Mouse (Mus musculus) G1E (cell line): ENCODE results near the gene Clk1. TPM values are rescaled to one million over a fixed set of nuclear protein-coding genes. Genes with fewer than 3 reads are reported as not detected.
A peak's percentile ranks its signal among the peaks of the same experiment; 100 is the strongest.

Experiments
- ATAC-seq: 2 replicates; pipeline ENCODE4 v1.8.0; 2016; ENCODE audit warnings: mild to moderate bottlenecking; ENCODE audit not compliant: insufficient number of reproducible peaks, poor library complexity, low FRiP score, severe bottlenecking; ENCODE audit errors: extremely low read depth
- DNase-seq: peaks from one replicate; pipeline ENCODE4 v3.0.0; 2012; ENCODE audit warnings: low spot score
- H3K27me3 ChIP-seq: 2 replicates; pipeline ENCODE4 v1.6.1; 2012; ENCODE audit warnings: mild to moderate bottlenecking, low read length, inconsistent platforms; ENCODE audit not compliant: insufficient read depth
- H3K36me3 ChIP-seq: replicated peaks from 2 replicates; pipeline ENCODE3; 2012; ENCODE audit warnings: mild to moderate bottlenecking, inconsistent platforms
- H3K4me1 ChIP-seq: 2 replicates; pipeline ENCODE4 v1.6.1; 2012; ENCODE audit warnings: low read depth, low read length, inconsistent platforms, mixed read lengths; ENCODE audit not compliant: insufficient read depth
- H3K4me3 ChIP-seq: 2 replicates; pipeline ENCODE4 v1.5.1; 2012; ENCODE audit warnings: low read depth, mild to moderate bottlenecking, inconsistent platforms, low read length, moderate library complexity, mixed read lengths
- H3K9me3 ChIP-seq: replicated peaks from 2 replicates; pipeline ENCODE4 v1.6.1; 2012; ENCODE audit warnings: inconsistent platforms
- CTCF ChIP-seq: IDR thresholded peaks from 2 replicates; pipeline ENCODE4 v1.5.1; 2012; ENCODE audit warnings: low read depth, low read length, inconsistent platforms, mixed read lengths
- GATA1 ChIP-seq: IDR thresholded peaks from 2 replicates; pipeline ENCODE4 v1.6.1; 2012; ENCODE audit warnings: borderline replicate concordance, low read length, inconsistent platforms, mixed read lengths
- GATA2 ChIP-seq: IDR thresholded peaks from 2 replicates; pipeline ENCODE4 v1.6.1; 2012; ENCODE audit warnings: low read depth, low read length, inconsistent platforms, borderline replicate concordance
- POLR2AphosphoS5 ChIP-seq: IDR thresholded peaks from 2 replicates; pipeline ENCODE4 v1.6.1; 2012; ENCODE audit warnings: low read depth, low read length, inconsistent platforms; ENCODE audit not compliant: insufficient replicate concordance
- TAL1 ChIP-seq: conservative IDR thresholded peaks from 2 replicates; pipeline ENCODE4 v1.6.1; 2012; ENCODE audit warnings: low read depth, low read length, inconsistent platforms, mixed read lengths
- polyA plus RNA-seq: library from polyadenylated mRNA; stranded (reverse); fragments of >175 nt; gene quantifications from 2 replicates; pipeline ENCODE4 v1.2.3, GENCODE M21; 2012
- total RNA-seq, 2 experiments: library from RNA; stranded (forward) in 1 of 2; stranded (reverse) in 1 of 2; fragments of 200-1000 nt in 1 of 2; fragments of >200 nt in 1 of 2; fragmentation: Nextera tagmentation in 1 of 2; gene quantifications; 2 replicates each; pipeline ENCODE4 v1.2.3; 2014 to 2017

Clk1 gene
- total and polyA plus RNA-seq, 3 experiments: 9.2 to 554 (median 548) TPM

DNA sequence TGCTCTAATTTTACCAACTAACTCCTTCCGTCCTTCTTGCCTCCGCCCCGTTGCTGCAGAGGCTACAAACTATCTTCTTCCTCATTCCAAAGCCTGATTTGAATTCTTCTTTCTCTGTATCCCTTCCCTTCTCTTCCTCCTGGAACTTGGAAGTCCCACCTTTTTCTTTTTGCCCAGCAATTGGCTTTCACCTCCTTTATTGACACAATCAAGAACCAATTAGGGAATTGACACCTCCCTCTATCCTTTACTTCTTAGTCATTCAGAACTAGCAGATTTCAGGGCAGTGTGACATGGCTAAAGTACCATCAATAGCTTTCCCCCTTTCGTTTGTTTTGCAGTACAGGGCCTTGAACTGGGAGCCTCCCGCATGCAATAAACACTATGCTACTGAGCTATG lies 34.3 kb upstream of the Clk1 start:
- peaks cover 93% of the 10 kb centered on the region for H3K36me3 ChIP-seq
- H3K4me1 ChIP-seq: no peaks in the 10 kb centered on the region
- no peak for ATAC-seq
- peaks cover 3% of the 10 kb centered on the region; the same call in 1 of the 2 replicates for H3K9me3 ChIP-seq
- TF ChIP-seq GATA2 (no peak), GATA1 (no peak), TAL1 (no peak), POLR2AphosphoS5 (no peak), CTCF (no peak)
- no peaks in the 10 kb centered on the region for H3K27me3 ChIP-seq
- DNase-seq: no peak
- no peak overlapping the region for H3K4me3 ChIP-seq

DNA sequence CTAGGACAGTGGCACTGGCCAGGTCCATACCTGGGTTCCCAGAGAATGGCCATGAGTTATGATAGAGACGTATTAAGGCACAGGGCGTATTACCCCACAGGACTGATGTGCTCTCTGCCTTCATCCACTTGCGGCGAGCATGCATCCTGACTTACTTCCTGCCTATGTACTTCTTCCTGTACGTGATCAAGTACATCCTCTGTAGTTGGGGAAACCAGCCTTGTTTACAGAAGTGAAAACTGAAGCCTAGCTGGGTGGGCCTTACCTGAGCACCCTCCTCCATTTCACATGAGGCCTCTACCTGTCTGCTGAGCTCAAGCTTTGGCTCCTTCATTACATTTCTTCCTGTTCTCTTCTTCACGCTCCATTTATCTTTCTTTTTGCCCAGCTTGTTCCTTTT lies 30.4 kb upstream of the Clk1 start:
- Histone ChIP-seq H3K27me3 (no peaks in the 10 kb centered on the region), H3K36me3 (peaks cover 87% of the 10 kb centered on the region), H3K4me1 (peaks cover 5% of the 10 kb centered on the region; the same call in 1 of the 2 replicates), H3K4me3 (no peak overlapping the region), H3K9me3 (peaks cover 3% of the 10 kb centered on the region; the same call in 1 of the 2 replicates)
- TF ChIP-seq TAL1 (no peak), POLR2AphosphoS5 (no peak), CTCF (no peak; the same call in 1 of the 2 replicates), GATA2 (no peak), GATA1 (no peak)
- no peak for ATAC-seq
- no peak for DNase-seq

DNA sequence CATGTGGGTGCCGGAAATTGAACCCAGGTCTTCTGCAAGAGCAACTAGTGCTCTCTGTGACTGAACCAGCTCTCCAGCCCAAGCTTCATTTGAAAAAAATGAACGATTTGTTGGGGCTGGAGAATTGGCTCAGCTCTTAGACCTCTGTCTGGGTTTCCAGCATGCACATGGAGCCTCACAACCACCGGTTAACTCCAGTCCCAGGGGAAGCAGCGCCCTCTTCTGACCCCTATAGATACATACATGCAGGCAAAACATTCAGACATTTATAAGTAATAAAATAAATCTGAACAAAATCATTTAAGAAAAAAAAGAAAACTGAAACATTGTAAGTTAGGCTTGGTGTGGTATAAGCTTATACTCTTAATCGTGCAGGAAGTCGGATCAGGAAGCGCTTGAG lies 24.5 kb upstream of the Clk1 start:
- no peak for DNase-seq
- Histone ChIP-seq H3K4me3 (no peak overlapping the region), H3K36me3 (peaks cover 64% of the 10 kb centered on the region), H3K27me3 (peaks cover 6% of the 10 kb centered on the region; the same call in 1 of the 2 replicates), H3K4me1 (peaks cover 35% of the 10 kb centered on the region), H3K9me3 (0 out of 2 replicates have a peak, but pooled peaks cover under 1% of the 10 kb centered on the region)
- ATAC-seq: no peak
- TF ChIP-seq GATA2 (no peak), TAL1 (no peak), CTCF (no peak)

DNA sequence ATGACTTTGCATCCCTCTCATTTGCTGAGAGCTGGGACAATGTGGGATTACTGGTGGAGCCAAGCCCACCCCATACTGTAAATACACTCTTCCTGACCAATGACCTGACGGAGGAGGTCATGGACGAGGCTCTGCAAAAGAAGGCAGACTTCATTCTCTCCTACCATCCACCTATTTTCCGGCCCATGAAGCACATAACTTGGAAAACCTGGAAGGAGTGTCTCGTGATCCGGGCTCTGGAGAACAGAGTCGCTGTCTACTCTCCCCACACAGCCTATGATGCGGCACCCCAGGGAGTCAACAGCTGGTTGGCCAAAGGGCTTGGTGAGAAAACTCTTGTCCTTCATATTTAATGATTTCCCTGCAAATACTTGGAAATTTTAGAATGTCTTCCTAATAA lies 23.9 kb upstream of the Clk1 start:
- H3K36me3 ChIP-seq: peaks cover 60% of the 10 kb centered on the region
- ATAC-seq: no peak
- TF ChIP-seq POLR2AphosphoS5 (no peak), GATA1 (no peak), GATA2 (no peak), CTCF (no peak), TAL1 (no peak)

DNA sequence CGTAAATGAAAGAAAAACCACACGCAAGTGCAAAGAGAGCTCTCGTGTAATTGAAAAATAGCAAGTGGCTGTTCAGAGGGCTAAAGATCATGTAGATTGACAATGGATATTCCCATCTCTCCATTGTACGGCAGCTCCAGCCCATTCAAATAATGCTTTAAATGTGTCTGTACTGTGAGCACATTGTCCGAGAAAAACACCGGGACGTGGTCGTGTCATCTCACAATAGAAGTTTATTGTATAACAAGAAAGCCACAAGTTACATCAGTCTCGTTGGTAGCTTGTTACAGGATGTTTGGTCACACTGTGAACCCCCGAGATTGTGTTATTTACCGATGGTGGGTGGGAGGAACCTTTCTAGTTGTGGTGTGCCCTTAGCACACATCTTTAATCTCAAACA lies 22.0 kb upstream of the Clk1 start:
- H3K4me1 ChIP-seq: peaks cover 33% of the 10 kb centered on the region
- peaks cover 60% of the 10 kb centered on the region for H3K36me3 ChIP-seq
- H3K4me3 ChIP-seq: peak overlapping the region; percentile 76
- TF ChIP-seq TAL1: no peak
- TF ChIP-seq GATA2: no peak
- no peak for TF ChIP-seq GATA1
- DNase-seq: no peak
- ATAC-seq: no peak
- H3K27me3 ChIP-seq: peaks cover 6% of the 10 kb centered on the region; the same call in 1 of the 2 replicates
- H3K9me3 ChIP-seq: no peaks in the 10 kb centered on the region

More for the DNA sequence above, 23.9 kb upstream of the Clk1 start:
- Histone ChIP-seq H3K27me3 (peaks cover 6% of the 10 kb centered on the region; the same call in 1 of the 2 replicates), H3K4me3 (no peak overlapping the region), H3K9me3 (no peaks in the 10 kb centered on the region), H3K4me1 (peaks cover 35% of the 10 kb centered on the region)
- DNase-seq: no peak

DNA sequence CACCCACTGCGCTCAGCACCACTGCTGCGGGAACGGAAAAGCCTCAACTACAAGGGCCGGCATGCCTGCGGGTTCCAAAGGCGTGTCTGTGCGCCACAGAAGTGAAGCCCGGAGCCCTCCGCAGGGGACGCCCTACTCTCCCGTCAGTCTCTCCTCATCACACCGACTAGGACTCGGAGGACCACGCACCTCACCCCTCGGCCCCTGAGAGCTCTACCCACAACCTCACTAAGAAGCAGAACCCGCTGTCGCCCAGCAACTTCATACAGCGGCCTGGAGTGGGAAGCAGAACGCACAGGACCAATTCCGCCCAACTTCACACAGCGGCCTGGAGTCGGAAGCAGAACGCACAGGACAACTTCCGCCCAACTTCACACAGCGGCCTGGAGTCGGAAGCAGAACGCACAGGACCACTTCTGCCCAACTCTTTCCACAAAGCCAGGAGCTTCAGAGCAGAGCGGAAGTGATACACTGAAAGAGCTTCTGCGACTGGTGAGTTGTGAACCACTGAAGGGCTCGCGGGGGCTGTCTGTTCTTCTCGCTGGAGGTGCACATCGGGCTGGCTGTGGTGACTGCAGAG lies 21.4 kb upstream of the Clk1 start, which contains the start of the genes Nif3l1 and Ppil3:
TSS of gene Nif3l1 (plus strand) at position 9 of the 580 bp plus-strand sequence.
TSS of gene Ppil3 (minus strand) at position 344 of the 580 bp plus-strand sequence.
- H3K4me1 ChIP-seq: peaks cover 33% of the 10 kb centered on the region
- peak; percentile 93 for ATAC-seq
- peak; percentile 56 for DNase-seq
- no peak for TF ChIP-seq GATA2
- peaks cover 58% of the 10 kb centered on the region for H3K36me3 ChIP-seq
- H3K9me3 ChIP-seq: no peaks in the 10 kb centered on the region
- peak within 1 kb of the TSS; percentile 76 for H3K4me3 ChIP-seq
- peaks cover 6% of the 10 kb centered on the region; the same call in 1 of the 2 replicates for H3K27me3 ChIP-seq

DNA sequence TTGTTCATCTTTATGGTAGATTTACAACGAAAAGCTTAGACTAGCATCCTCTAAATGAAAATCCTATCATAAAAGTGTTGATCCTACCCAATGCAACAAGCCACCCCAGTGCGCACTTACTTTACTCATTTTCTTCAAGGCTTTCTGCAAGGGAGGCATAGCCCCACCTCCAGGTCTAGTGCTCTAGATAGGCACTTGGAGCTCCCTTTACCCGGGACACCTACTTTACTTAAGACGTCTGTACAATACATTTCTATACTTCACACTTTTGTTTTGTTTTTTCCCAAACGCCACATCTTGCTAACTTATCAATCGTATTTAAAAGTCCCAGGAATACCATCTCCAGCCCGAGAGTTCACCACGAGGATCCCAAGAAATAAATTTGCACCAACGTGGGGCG lies 20.8 kb upstream of the Clk1 start:
- Histone ChIP-seq H3K4me1 (peaks cover 33% of the 10 kb centered on the region), H3K4me3 (peak overlapping the region; percentile 76), H3K27me3 (peaks cover 6% of the 10 kb centered on the region; the same call in 1 of the 2 replicates), H3K36me3 (peaks cover 61% of the 10 kb centered on the region), H3K9me3 (no peaks in the 10 kb centered on the region)
- TF ChIP-seq CTCF (no peak), TAL1 (no peak), GATA1 (no peak), GATA2 (no peak), POLR2AphosphoS5 (no peak)
- ATAC-seq (no peak), DNase-seq (peak; percentile 23)
